Mouse (Mus musculus) heart, embryonic 13.5 days (tissue): ENCODE measurements around the gene Mtfr2. TPM values are rescaled to one million over a fixed set of nuclear protein-coding genes. Genes with fewer than 3 reads are reported as not detected.

Source experiments
- ATAC-seq: fragments of 200-750 bp; cut with Nextera tagmentation; 2 replicates; pipeline ENCODE4 v1.8.0; 2017; ENCODE audit warnings: moderate TSS enrichment; ENCODE audit not compliant: insufficient number of reproducible peaks, low FRiP score, low TSS enrichment; ENCODE audit errors: extremely low read depth
- H3K27ac ChIP-seq: fragments of 300-500 bp; sonication (generic); replicated peaks from 2 replicates; pipeline ENCODE4 v1.5.1; 2015; ENCODE audit warnings: moderate library complexity, mild to moderate bottlenecking, inconsistent platforms
- H3K27me3 ChIP-seq: fragments of 300-500 bp; sonication (generic); replicated peaks from 2 replicates; pipeline ENCODE4 v1.6.1; 2015; ENCODE audit warnings: mild to moderate bottlenecking, inconsistent platforms
- H3K36me3 ChIP-seq: fragments of 300-500 bp; sonication (generic); 2 replicates; pipeline ENCODE4 v1.6.1; 2015; ENCODE audit warnings: mild to moderate bottlenecking, inconsistent platforms
- H3K4me1 ChIP-seq: fragments of 300-500 bp; sonication (generic); 2 replicates; pipeline ENCODE4 v1.6.1; 2015; ENCODE audit warnings: inconsistent platforms
- H3K4me2 ChIP-seq: fragments of 300-500 bp; sonication (generic); 2 replicates; pipeline ENCODE4 v1.6.1; 2015; ENCODE audit warnings: inconsistent platforms, mild to moderate bottlenecking, moderate library complexity
- H3K4me3 ChIP-seq: fragments of 300-500 bp; sonication (generic); 2 replicates; pipeline ENCODE4 v1.5.1; 2015; ENCODE audit warnings: moderate library complexity, mild to moderate bottlenecking, inconsistent platforms
- H3K9ac ChIP-seq: fragments of 300-500 bp; sonication (generic); 2 replicates; pipeline ENCODE4 v1.6.1; 2015; ENCODE audit warnings: inconsistent platforms, mild to moderate bottlenecking, moderate library complexity
- H3K9me3 ChIP-seq: fragments of 300-500 bp; sonication (generic); 2 replicates; pipeline ENCODE4 v1.6.1; 2016; ENCODE audit warnings: inconsistent platforms
- WGBS: fragments of 180-500 bp; shearing (Covaris S2); methylation state at CpG from one replicate; pipeline ENCODE4 v1.1.7; 2015; ENCODE audit warnings: mixed read lengths; 5-methylcytosine and 5-hydroxymethylcytosine counted together
- polyA plus RNA-seq: library from polyadenylated mRNA; unstranded; fragments of >200 nt; fragmentation: Nextera tagmentation; extraction: Ambion mirVana; gene quantifications from 2 replicates; pipeline ENCODE4 v1.2.1, GENCODE M21; 2015

Gene Mtfr2
- polyA plus RNA-seq, 1 experiment from 2014 or later = 1.5 TPM

DNA sequence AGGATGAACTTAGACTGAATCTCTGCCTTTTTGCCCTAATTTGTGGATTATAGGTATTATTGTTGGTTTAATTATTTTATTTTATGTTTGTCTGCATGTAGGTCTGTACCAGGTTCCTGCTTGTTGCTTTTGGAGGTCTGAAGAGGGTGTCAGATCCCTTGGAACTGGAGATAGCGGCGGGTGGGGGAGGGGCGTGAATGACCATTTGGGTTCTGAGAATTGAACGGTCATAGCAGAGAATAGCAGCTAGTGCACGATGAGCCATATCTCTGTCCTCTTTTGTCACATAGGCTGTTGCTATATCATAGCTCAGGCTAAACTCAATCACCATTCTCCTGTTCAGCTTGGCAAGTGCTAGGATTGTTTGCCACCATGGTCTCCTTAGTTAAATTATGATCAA, 30.1 kb upstream of the Mtfr2 start:
- H3K9ac ChIP-seq = 0 out of 2 replicates have a peak overlapping the region, but pooled peaks have one; percentile 33
- H3K4me3 ChIP-seq = no peak overlapping the region
- 23% methylated on average over 5 of the region's 5 CpGs for WGBS
- H3K27ac ChIP-seq = no peak overlapping the region
- no peak for ATAC-seq
- peak overlapping the region; percentile 15; the same call in 1 of the 2 replicates for H3K4me2 ChIP-seq
- no peaks in the 10 kb centered on the region for H3K9me3 ChIP-seq
- peaks cover 56% of the 10 kb centered on the region for H3K36me3 ChIP-seq
- H3K4me1 ChIP-seq = peaks cover 35% of the 10 kb centered on the region
- H3K27me3 ChIP-seq = no peaks in the 10 kb centered on the region

DNA sequence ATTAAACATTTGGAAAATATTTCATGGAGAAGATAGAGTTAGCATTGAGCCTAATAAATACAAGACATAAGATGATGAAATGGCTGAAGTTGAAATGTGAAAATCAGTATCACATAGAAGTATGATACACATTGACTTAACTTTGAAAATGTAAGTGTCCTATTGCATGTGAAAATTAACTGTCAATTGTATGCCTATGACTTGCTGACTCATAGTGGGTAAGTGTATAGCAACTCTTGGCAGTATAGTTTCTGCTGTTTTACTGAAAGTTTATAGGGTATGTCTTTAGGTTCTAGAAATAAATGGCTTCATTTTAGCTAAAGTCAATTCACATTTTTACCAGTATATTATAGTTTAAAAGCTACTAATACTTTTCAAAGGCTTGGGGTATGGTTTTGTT, 21.3 kb upstream of the Mtfr2 start:
- H3K36me3 ChIP-seq = peaks cover 86% of the 10 kb centered on the region
- ATAC-seq = no peak

DNA sequence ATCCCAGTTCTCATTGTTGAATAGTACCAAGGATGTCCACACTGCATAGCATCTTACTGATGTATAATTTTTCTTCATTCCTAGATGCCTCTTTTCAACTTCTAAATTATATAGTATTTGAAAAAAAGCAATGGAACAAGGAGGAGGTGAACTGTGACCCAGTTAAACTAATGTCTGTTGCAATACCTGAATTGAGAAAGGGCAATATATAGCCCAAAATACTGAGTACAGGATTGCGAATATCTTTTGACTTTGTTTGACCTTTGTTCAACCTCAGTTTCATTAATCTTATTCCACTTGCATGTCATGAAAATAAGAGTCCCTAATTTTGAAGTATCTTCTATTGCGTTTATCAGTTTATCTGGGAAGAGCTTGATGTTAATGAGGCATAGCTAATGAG, 16.3 kb upstream of the Mtfr2 start:
- Histone ChIP-seq H3K4me2 (no peak overlapping the region), H3K4me3 (no peak overlapping the region), H3K9ac (no peak overlapping the region), H3K27me3 (no peaks in the 10 kb centered on the region), H3K36me3 (peaks cover 89% of the 10 kb centered on the region), H3K4me1 (no peaks in the 10 kb centered on the region), H3K9me3 (no peaks in the 10 kb centered on the region), H3K27ac (no peak overlapping the region)
- WGBS = 91% methylated on average over 2 of the region's 2 CpGs
- ATAC-seq = no peak

More for the DNA sequence above, 21.3 kb upstream of the Mtfr2 start:
- H3K9me3 ChIP-seq = no peaks in the 10 kb centered on the region
- no peak overlapping the region for H3K9ac ChIP-seq
- H3K4me1 ChIP-seq = peaks cover 5% of the 10 kb centered on the region; the same call in 1 of the 2 replicates
- no peak overlapping the region for H3K4me3 ChIP-seq
- H3K4me2 ChIP-seq = no peak overlapping the region
- H3K27ac ChIP-seq = no peak overlapping the region
- H3K27me3 ChIP-seq = no peaks in the 10 kb centered on the region

DNA sequence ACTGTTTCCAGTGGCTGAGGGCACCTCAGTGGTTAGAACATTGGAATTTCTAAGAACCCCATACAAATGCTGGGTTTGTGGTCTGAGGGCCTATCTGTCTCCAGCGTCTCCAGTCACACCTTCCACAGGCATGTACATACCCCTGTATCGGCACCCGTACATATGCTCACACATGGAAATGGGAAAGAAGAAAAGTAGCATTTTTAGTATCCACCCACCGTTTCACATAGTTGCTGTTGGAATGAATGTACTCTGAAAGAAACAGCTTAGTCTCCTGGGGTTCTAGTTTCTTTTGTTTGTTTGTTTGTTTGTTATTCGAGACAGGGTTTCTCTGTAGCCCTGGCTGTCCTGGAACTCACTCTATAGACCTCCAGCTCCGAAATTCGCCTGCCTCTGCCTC, 9.7 kb upstream of the Mtfr2 start:
- H3K9me3 ChIP-seq = no peaks in the 10 kb centered on the region
- no peaks in the 10 kb centered on the region for H3K27me3 ChIP-seq
- no peaks in the 10 kb centered on the region for H3K4me1 ChIP-seq
- no peak overlapping the region for H3K4me2 ChIP-seq
- no peak overlapping the region for H3K4me3 ChIP-seq
- no peak overlapping the region for H3K9ac ChIP-seq
- WGBS = 90% methylated on average over 7 of the region's 7 CpGs
- no peak for ATAC-seq
- no peak overlapping the region for H3K27ac ChIP-seq
- H3K36me3 ChIP-seq = peaks cover 86% of the 10 kb centered on the region

DNA sequence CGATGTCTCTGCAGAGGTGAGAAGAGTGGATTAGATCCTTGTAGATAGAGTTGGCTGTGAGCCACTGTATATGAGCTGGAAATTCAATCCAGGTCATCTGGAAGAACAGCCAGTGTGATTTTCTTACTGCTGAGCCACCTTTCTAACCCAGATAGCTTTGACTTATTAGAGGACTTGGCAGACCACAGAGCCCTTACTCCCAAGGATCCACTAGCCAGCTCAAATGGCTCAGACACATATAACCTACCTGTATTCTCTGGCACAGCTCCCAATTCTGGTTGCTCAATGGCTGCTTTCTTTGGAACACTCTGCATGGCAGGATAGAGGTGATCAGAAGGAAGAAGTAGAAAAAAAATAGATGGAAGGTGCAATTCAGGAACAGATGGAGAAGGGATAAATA, 1.8 kb upstream of the Mtfr2 start:
- Histone ChIP-seq H3K4me3 (no peak overlapping the region), H3K27ac (no peak overlapping the region), H3K4me1 (peaks cover 13% of the 10 kb centered on the region), H3K9ac (no peak overlapping the region), H3K9me3 (no peaks in the 10 kb centered on the region), H3K27me3 (no peaks in the 10 kb centered on the region), H3K36me3 (peaks cover 49% of the 10 kb centered on the region), H3K4me2 (no peak overlapping the region)
- WGBS = 69% methylated on average over 1 of the region's 1 CpGs
- no peak for ATAC-seq

DNA sequence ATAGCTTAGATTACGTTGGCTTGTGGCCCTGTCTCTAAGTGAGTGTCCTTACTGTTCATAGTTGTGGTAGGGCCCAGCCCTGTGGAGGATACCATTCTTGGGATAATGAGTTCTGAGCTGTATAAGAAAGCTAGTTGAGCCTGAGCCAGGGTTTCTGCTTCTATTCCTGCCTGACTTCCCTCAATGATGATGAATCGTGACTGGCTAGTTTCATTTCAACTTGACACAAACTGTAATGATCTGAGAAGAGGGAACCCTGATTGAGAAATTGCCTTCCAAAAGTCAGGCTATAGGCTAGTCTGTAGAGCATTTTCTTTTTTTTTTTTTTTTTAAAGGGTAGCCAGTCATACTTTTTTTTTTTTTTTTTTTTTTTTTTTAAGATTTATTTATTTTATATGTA, 1.3 kb downstream of the Mtfr2 start:
- H3K4me1 ChIP-seq = peaks cover 13% of the 10 kb centered on the region
- H3K4me2 ChIP-seq = peak overlapping the region; percentile 80
- H3K27ac ChIP-seq = no peak overlapping the region
- H3K27me3 ChIP-seq = no peaks in the 10 kb centered on the region
- no peaks in the 10 kb centered on the region for H3K9me3 ChIP-seq
- ATAC-seq = no peak
- WGBS = 86% methylated on average over 2 of the region's 2 CpGs
- no peak overlapping the region for H3K9ac ChIP-seq
- peaks cover 40% of the 10 kb centered on the region for H3K36me3 ChIP-seq
- peak overlapping the region; percentile 79 for H3K4me3 ChIP-seq

DNA sequence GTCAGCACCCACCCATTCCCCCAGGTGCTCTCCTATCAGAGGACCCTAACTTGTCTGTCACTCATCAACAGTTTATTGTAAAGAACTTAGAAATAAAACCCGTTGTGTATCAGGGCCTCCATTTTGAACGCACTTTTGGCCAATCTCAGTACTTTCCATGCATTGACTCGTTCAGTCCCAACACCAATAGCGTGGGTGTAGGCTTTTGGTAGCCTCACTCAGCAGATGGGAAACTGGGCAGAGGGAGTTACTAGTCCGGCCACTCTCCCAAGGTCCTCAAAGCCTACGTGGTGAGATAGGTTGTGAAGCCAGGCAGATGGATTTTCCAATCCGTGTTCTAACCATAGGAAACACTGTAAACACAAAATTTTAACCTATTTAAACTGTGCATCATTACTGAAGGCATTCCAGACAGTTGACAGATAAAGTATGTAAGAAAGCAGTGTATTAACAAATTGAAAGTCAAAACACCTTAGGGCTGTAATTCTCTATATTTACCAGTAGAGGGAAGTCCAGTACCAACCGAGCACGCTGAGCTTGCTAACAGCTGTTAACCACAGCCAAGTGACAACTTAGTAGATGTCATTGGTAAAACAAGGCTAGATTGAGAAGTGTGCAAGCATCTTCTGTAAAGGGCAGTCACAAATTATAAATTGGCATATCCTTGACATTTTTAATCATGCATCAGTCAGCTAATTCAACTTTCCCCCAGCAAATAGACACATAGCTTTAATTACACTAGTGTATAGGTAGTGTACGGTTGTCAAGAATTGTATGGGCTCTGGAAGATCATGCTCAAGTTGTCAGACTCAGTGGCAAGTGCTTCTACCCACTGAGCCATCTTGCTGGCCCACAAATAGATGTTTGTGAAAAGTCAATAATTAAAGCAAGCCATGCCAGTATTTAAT, 14.2 kb downstream of the Mtfr2 start:
- no peaks in the 10 kb centered on the region for H3K4me1 ChIP-seq
- ATAC-seq = no peak
- H3K9ac ChIP-seq = no peak overlapping the region
- 61% methylated on average over 10 of the region's 10 CpGs for WGBS
- no peaks in the 10 kb centered on the region for H3K9me3 ChIP-seq
- H3K27ac ChIP-seq = no peak overlapping the region
- H3K4me3 ChIP-seq = no peak overlapping the region
- H3K4me2 ChIP-seq = no peak overlapping the region
- H3K27me3 ChIP-seq = no peaks in the 10 kb centered on the region
- H3K36me3 ChIP-seq = peaks cover 44% of the 10 kb centered on the region

DNA sequence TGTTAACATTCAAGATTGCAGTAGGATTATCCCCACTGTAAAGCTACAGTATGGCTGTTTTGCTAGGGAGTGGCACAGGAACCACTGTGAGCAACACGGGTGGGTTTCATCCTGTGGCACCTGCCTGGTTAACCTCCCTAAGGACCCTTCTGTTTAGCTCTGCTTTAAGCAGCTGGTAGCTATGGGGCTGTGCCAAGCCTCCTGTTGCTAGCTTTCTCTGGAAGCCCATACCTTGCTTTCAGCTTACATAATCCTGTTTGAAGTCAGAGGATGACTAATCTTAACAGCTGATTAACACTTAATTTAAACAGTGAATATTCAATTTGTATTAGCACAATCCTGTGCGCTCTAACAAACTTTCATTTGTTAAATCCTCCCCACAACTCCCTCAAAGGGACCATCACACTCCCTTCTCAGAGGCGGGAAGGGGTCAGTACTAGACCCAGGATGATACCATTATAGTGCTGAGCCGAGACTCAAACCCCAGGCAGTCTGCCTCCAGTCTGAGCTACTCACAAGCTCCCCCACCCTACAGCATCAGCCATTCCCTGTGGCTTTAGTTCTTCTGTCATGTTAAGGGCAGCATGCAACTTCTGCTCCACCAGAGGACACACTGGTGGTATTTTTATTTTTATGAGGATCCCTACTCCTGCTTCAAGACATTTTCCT, 15.0 kb downstream of the Mtfr2 start:
- H3K27ac ChIP-seq = no peak overlapping the region
- WGBS = 52% methylated on average over 4 of the region's 4 CpGs
- peaks cover 5% of the 10 kb centered on the region for H3K9me3 ChIP-seq
- no peaks in the 10 kb centered on the region for H3K4me1 ChIP-seq
- no peak overlapping the region for H3K9ac ChIP-seq
- no peak overlapping the region for H3K4me2 ChIP-seq
- peaks cover 42% of the 10 kb centered on the region for H3K36me3 ChIP-seq
- H3K27me3 ChIP-seq = no peaks in the 10 kb centered on the region
- no peak for ATAC-seq
- no peak overlapping the region for H3K4me3 ChIP-seq

DNA sequence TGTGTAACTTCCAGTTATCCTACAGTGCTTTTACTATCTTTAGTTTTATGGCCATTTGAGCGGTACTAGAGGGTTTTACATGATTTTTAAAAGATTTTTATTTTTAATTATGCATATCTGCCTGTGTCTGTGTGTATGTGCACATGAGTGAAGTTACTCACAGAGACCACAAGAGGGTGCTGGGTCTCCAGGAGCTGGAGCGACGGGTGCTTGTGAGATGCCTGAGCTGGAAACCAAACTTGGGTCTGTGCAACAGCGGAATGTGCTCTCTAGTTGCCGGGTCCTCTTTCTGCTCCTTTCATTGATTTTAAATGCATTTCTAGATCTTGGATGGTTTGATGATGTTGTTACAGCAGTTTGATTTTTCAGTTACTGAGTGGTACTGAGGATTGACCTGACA, 24.5 kb downstream of the Mtfr2 start:
- WGBS = 89% methylated on average over 5 of the region's 5 CpGs
- H3K27me3 ChIP-seq = no peaks in the 10 kb centered on the region

DNA sequence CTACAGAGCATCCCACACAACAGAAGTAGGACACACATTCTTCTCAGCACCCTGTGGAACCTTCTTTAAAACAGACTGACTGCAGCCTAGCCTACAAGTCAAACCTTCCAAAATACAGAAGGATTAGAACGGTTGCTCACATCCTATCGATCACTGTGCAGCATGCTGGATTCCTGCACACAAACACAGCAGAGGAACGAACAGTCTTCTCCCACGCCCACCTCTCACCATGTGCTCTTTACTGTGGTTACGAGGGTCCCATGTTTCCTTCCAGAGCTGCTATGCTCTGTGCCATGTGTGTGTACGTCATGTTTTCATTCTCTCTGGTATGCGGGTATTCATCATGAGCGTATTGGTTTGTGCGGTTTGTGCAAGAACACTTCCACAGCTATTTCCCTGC, 30.1 kb downstream of the Mtfr2 start:
- Histone ChIP-seq H3K27me3 (no peaks in the 10 kb centered on the region), H3K27ac (no peak overlapping the region), H3K9ac (no peak overlapping the region), H3K4me3 (no peak overlapping the region), H3K36me3 (no peaks in the 10 kb centered on the region), H3K4me1 (no peaks in the 10 kb centered on the region), H3K9me3 (no peaks in the 10 kb centered on the region), H3K4me2 (no peak overlapping the region)
- no peak for ATAC-seq
- WGBS = 84% methylated on average over 9 of the region's 9 CpGs

More for the DNA sequence above, 24.5 kb downstream of the Mtfr2 start:
- Histone ChIP-seq H3K4me1 (no peaks in the 10 kb centered on the region), H3K9me3 (peaks cover 10% of the 10 kb centered on the region), H3K9ac (no peak overlapping the region), H3K4me3 (no peak overlapping the region), H3K4me2 (no peak overlapping the region), H3K27ac (no peak overlapping the region), H3K36me3 (peaks cover 6% of the 10 kb centered on the region)
- no peak for ATAC-seq

DNA sequence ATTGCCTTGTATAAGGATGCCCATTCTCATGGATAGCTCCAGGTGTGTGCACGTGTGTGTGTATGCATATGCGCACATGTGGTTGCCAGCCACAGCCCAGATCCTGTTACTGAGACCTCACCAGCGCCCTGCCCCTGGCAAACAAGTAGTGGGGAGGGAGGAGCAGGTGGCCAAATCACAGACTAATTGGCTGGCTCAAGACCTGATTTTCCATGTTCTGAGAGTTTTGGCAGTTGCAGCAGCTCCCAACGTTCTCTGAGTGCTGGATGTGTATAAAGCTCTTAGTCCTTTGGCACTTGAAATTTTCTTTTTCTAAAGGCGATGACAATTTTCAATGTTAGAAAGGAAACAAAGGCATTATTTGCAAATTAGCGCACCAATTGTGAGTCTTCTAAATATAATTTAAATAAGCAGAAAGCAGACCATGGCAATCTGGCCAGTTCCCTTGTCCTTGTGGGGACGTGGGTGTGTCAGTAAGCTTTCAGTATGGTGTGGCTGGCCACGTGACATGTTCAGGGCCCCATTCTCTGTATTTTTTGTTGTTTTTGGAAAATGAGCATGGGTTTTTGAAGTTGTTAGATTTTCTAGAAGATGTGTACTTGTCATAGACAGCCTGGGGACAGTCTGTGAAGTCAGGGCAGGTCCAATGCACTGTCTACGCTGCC, 31.6 kb downstream of the Mtfr2 start:
- no peak for ATAC-seq
- 0 out of 2 replicates have a peak, but pooled peaks cover 6% of the 10 kb centered on the region for H3K4me1 ChIP-seq
- no peaks in the 10 kb centered on the region for H3K9me3 ChIP-seq
- 81% methylated on average over 9 of the region's 9 CpGs for WGBS
- H3K4me3 ChIP-seq = no peak overlapping the region
- no peak overlapping the region for H3K9ac ChIP-seq
- no peaks in the 10 kb centered on the region for H3K36me3 ChIP-seq
- no peaks in the 10 kb centered on the region for H3K27me3 ChIP-seq
- H3K4me2 ChIP-seq = no peak overlapping the region
- no peak overlapping the region for H3K27ac ChIP-seq
